Mouse (Mus musculus) embryonic fibroblast, embryonic 13.5 days (primary cell): Measurements from ENCODE around the gene Ccser2. TPM values are rescaled to one million over a fixed set of nuclear protein-coding genes. Genes with fewer than 3 reads are reported as not detected.

Source experiments
- H3K27ac ChIP-seq: 2 replicates; pipeline ENCODE4 v1.5.1; 2012; ENCODE audit warnings: low read length, control low read depth, inconsistent platforms; ENCODE audit not compliant: insufficient read depth
- H3K4me1 ChIP-seq: 2 replicates; pipeline ENCODE4 v1.6.1; 2011; ENCODE audit warnings: low read length; ENCODE audit not compliant: control insufficient read depth, insufficient read depth
- H3K4me3 ChIP-seq: 2 replicates; pipeline ENCODE4 v1.5.1; 2011; ENCODE audit warnings: mild to moderate bottlenecking, control low read depth, low read length; ENCODE audit not compliant: insufficient read depth
- CTCF ChIP-seq: IDR thresholded peaks from 2 replicates; pipeline ENCODE4 v1.5.1; 2011; ENCODE audit warnings: mild to moderate bottlenecking, control low read depth, low read length, moderate library complexity, borderline replicate concordance; ENCODE audit not compliant: insufficient read depth
- POLR2A ChIP-seq: IDR thresholded peaks from 2 replicates; pipeline ENCODE4 v1.6.1; 2011; ENCODE audit warnings: low read depth, mild to moderate bottlenecking, control low read depth, low read length, moderate library complexity
- polyA plus RNA-seq: library from polyadenylated mRNA; stranded (reverse); fragments of >200 nt; gene quantifications from 2 replicates; pipeline ENCODE4 v1.2.4, GENCODE M21; 2011; ENCODE audit warnings: low read depth; ENCODE audit not compliant: missing spikeins, insufficient read length

Gene Ccser2
- polyA plus RNA-seq, 1 experiment, result 59.7 TPM

DNA sequence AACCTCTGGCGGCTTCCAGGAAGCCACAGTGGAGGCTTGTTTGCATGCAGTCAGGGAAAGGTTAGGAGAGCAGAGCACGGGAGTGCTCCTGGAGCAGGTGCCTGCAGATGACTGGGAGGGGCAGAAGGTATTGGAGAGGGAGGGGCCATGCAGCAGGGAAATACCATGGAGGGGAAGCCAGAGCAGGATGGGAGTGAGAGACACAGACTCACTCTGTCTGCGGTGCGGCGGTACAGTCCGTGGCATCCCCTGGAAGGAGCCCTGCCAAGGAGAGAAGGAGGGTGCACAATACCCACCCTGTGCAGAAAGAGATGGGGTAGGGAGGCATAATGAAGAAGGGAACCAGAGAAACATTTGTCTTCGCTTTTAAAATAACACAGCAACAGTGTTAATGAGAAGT lies 78.4 kb downstream of the Ccser2 start:
- TF ChIP-seq POLR2A, result no peak
- no peak for TF ChIP-seq CTCF
- H3K27ac ChIP-seq, result no peak overlapping the region

GRCm38 (mm10) chr14:36885680-36886079 lies 82.9 kb downstream of the Ccser2 start:
- H3K27ac ChIP-seq, result peak overlapping the region; percentile 82
- H3K4me1 ChIP-seq, result peaks cover 7% of the 10 kb centered on the region
- no peak overlapping the region for H3K4me3 ChIP-seq
- TF ChIP-seq POLR2A (no peak), CTCF (no peak)

More for the DNA sequence above, 78.4 kb downstream of the Ccser2 start:
- Histone ChIP-seq H3K4me3 (no peak overlapping the region), H3K4me1 (peaks cover 13% of the 10 kb centered on the region)

DNA sequence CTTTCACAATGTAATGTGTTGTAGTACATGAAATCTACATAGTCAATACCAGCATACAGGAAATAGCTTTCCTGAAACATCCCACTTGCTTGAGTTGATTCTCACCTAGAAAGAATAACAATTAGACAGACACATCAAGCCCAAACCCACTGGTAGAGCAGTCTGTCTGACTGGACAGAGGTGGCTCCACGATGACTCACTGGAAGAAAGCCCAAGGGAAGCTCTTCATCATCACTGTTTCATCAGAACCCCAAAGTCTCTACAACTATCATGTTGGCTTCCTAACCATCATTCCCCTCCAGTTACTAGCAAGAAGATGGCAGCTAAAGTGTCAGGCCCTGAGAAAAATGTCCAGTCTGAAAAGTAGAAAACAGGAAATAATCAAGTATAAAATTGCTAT lies 83.5 kb downstream of the Ccser2 start:
- no peak overlapping the region for H3K4me3 ChIP-seq
- H3K4me1 ChIP-seq, result peaks cover 7% of the 10 kb centered on the region
- TF ChIP-seq CTCF (no peak), POLR2A (no peak)

DNA sequence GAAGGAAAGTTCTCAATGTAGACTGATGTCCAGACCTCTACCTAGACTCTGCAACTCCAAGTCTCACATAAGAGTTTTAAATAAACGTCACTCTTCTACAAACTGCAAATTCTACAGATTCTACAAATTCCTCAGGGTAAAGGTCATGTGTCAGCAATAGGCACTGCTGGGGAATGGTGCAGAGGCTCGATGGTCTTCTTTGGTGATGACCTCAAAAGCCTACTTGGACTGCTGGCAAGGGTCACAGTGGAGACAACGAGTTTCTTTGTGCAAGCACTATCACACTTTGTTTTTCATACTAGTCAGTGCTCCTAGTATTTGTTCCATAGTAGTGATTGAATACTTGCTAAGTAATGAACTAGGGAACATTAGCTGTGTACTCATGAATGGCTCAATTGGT lies 85.0 kb downstream of the Ccser2 start:
- no peak overlapping the region for H3K27ac ChIP-seq
- peaks cover 7% of the 10 kb centered on the region for H3K4me1 ChIP-seq
- H3K4me3 ChIP-seq, result no peak overlapping the region
- TF ChIP-seq POLR2A, result no peak
- TF ChIP-seq CTCF, result no peak

More for the DNA sequence above, 83.5 kb downstream of the Ccser2 start:
- H3K27ac ChIP-seq, result no peak overlapping the region

- Histone ChIP-seq H3K4me1 (no peaks in the 10 kb centered on the region), H3K4me3 (no peak overlapping the region), H3K27ac (no peak overlapping the region)
- TF ChIP-seq POLR2A (no peak), CTCF (no peak)
Measured at GRCm38 (mm10) chr14:36870257-36870656, 98.3 kb downstream of the Ccser2 start.

DNA sequence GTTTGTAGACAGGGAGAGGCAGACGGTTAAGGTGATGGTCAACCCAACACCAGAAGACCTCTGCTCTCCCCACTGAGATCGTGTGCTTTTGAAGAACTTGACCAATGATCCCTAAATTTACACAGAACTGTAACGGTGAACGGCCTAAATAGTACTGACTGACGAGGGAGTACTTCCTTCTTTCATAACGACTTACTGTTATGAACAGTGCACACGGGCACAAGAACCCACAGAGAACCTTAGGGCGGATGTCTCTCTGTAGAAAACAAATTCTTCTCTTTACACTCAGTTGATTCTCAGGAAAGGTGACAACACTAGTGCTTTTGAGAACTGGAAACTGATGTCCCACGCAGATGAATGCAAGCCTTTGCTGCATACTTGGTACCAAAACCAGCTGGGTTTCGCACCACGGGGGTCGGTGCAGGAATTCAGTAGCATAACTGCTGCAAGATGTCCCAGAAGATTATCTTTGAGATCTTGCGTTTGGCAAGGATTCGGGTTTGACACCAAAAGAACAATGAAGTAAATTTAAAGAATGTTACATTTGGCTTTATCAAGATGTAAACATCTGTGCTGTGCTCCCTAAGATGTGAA lies 99.7 kb downstream of the Ccser2 start:
- no peak overlapping the region for H3K4me3 ChIP-seq
- H3K27ac ChIP-seq, result no peak overlapping the region
- no peak for TF ChIP-seq CTCF
- TF ChIP-seq POLR2A, result no peak
- H3K4me1 ChIP-seq, result no peaks in the 10 kb centered on the region

GRCm38 (mm10) chr14:36866966-36867700 lies 101.4 kb downstream of the Ccser2 start:
- Histone ChIP-seq H3K4me1 (no peaks in the 10 kb centered on the region), H3K4me3 (no peak overlapping the region), H3K27ac (no peak overlapping the region)
- TF ChIP-seq POLR2A (no peak), CTCF (no peak)

- Histone ChIP-seq H3K4me1 (no peaks in the 10 kb centered on the region), H3K27ac (no peak overlapping the region), H3K4me3 (no peak overlapping the region)
- TF ChIP-seq POLR2A (no peak), CTCF (peak; percentile 97)
Measured at GRCm38 (mm10) chr14:36863877-36864489, 104.6 kb downstream of the Ccser2 start.

DNA sequence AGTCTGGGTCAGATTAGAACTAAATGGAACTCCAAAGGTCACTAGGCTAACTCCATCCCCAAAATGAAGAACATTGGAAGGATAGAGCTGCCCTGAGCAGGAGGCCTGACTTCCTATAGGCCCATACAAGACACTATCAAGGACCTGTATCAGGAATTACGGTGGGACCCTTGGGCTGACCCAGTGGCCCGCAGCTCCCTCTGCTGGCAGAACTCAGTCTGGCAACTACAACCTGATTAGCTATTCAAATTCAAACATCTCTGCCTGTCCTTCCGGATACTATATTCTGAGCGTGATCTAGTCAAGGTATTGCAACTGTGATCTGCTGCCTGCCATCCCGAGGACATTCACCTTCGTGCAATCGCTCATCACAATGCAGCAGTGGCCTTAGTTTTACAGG lies 106.2 kb downstream of the Ccser2 start:
- H3K4me1 ChIP-seq, result no peaks in the 10 kb centered on the region
- H3K27ac ChIP-seq, result no peak overlapping the region
- TF ChIP-seq POLR2A (no peak), CTCF (peak; percentile 60)
- H3K4me3 ChIP-seq, result no peak overlapping the region

GRCm38 (mm10) chr14:36858932-36859331 lies 109.6 kb downstream of the Ccser2 start:
- TF ChIP-seq CTCF, result no peak
- no peak for TF ChIP-seq POLR2A
- Histone ChIP-seq H3K4me3 (no peak overlapping the region), H3K4me1 (no peaks in the 10 kb centered on the region), H3K27ac (no peak overlapping the region)

GRCm38 (mm10) chr14:36852972-36853371 lies 115.6 kb downstream of the Ccser2 start:
- H3K4me3 ChIP-seq, result no peak overlapping the region
- H3K4me1 ChIP-seq, result no peaks in the 10 kb centered on the region
- TF ChIP-seq CTCF, result no peak
- TF ChIP-seq POLR2A, result no peak
- no peak overlapping the region for H3K27ac ChIP-seq
